In genomic region chr3:89430171-89431159, GRCm38 (mm10) we compare ENCODE assay signal across 8 mouse cellular contexts. TPM values are rescaled to one million over a fixed set of nuclear protein-coding genes. Genes with fewer than 3 reads are reported as not detected.
A peak's percentile ranks its signal among the peaks of the same experiment; 100 is the strongest.
DNase-seq lines count a peak whose midpoint lies in the region; ATAC-seq lines count a peak whose summit lies in the region.

Gene Pygo2, plus strand, starts transcription at chr3:89430214.

- peak within 1 kb of the TSS; percentile 99 for H3K4me3 ChIP-seq in hindbrain, embryonic 12.5 days

- H3K4me1 ChIP-seq in hindbrain, embryonic 12.5 days, result peaks cover 18% of the 10 kb centered on the region

- H3K27ac ChIP-seq in hindbrain, embryonic 12.5 days, result peak within 1 kb of the TSS; percentile 92

- peak; percentile 98 for DNase-seq in Muller cell, postnatal 12 days (ENCODE audit: inconsistent ontology term)
- peak; percentile 96 for DNase-seq in cerebellum, adult 9-11 months
- peak; percentile 94 to 95 for DNase-seq in frontal cortex, postnatal 10 days (ENCODE audit: low spot score in 2 of 2)
- DNase-seq in layer of hippocampus, postnatal 25 days (ENCODE audit: extremely low spot score in 1 of 2, low spot score in 1 of 2), result peak; percentile 81 to 87
- DNase-seq in lung, postnatal 25 days (ENCODE audit: low spot score), result peak; percentile 98
- peak; percentile 93 for DNase-seq in retina, embryonic 14.5 days (ENCODE audit: low spot score)
- DNase-seq in thymus, postnatal 4 days, result peak; percentile 90

- H3K4me2 ChIP-seq in hindbrain, embryonic 12.5 days (replicated peaks), result peak within 1 kb of the TSS; percentile 87

- no peaks in the 10 kb centered on the region for H3K27me3 ChIP-seq in hindbrain, embryonic 12.5 days

- no peaks in the 10 kb centered on the region for H3K9me3 ChIP-seq in hindbrain, embryonic 12.5 days (replicated peaks)

- peaks cover 43% of the 10 kb centered on the region for H3K36me3 ChIP-seq in hindbrain, embryonic 12.5 days

- peak; percentile 98 for ATAC-seq in hindbrain, embryonic 12.5 days (ENCODE audit: low FRiP score)

- H3K9ac ChIP-seq in hindbrain, embryonic 12.5 days, result peak within 1 kb of the TSS; percentile 99

- 3% methylated on average over 61 of the region's 68 CpGs for WGBS in hindbrain, embryonic 12.5 days

RNA-seq across cellular contexts. Expression of gene Pygo2, which starts in this region (rescaled TPM):
- 63.8 and 66.1 TPM in 2 replicates for polyA plus RNA-seq in hindbrain, embryonic 12.5 days (2016; fragmentation: Nextera tagmentation; extraction: Ambion mirVana)
- total RNA-seq in layer of hippocampus, postnatal 25 days (2021), result 10 to 100 TPM; 55.4 to 59.7 TPM

Comparison
In these comparisons a context has a peak if more than half of its experiments do, and no peak if none do; other contexts are left out.
1. Peak in every context shown above with its lines: DNase-seq, ATAC-seq, H3K4me3 ChIP-seq and H3K27ac ChIP-seq.